In genomic region chr1:172204814-172205740, GRCm38 (mm10) we compare ENCODE assay signal across 10 mouse cellular contexts. TPM values are rescaled to one million over a fixed set of nuclear protein-coding genes. Genes with fewer than 3 reads are reported as not detected.
A peak's percentile ranks its signal among the peaks of the same experiment; 100 is the strongest.
DNase-seq lines count a peak whose midpoint lies in the region; ATAC-seq and TF ChIP-seq lines count a peak whose summit lies in the region.
"Had no signal": no experiment of that assay in that cellular context is flagged by ENCODE, and none has a peak within 500 bp of the region (broad histone marks: within the 10 kb centered on the region; RNA-seq: fewer than 3 reads in every experiment).

No protein-coding gene starts in this region.

- H3K27ac ChIP-seq in heart, embryonic 14.5 days (replicated peaks in 1 of 2; ENCODE audit: control insufficient read depth in 1 of 2, insufficient read depth in 1 of 2, low read depth in 2 of 2, low read length in 2 of 2), result peak overlapping the region; percentile 72 to 92
- H3K27ac ChIP-seq in forebrain, embryonic 16.5 days (ENCODE audit: low read length), result peak overlapping the region; percentile 99
- H3K27ac ChIP-seq in liver, postnatal 0 days (ENCODE audit: low read depth), result no peak overlapping the region; the same call in 1 of the 2 replicates

- H3K36me3 ChIP-seq in heart, embryonic 14.5 days (ENCODE audit: control insufficient read depth, insufficient read depth, low read length), result peaks cover 26% of the 10 kb centered on the region
- no peaks in the 10 kb centered on the region for H3K36me3 ChIP-seq in forebrain, embryonic 16.5 days (ENCODE audit: control insufficient read depth, insufficient read depth)
- peaks cover 13% of the 10 kb centered on the region for H3K36me3 ChIP-seq in liver, postnatal 0 days (replicated peaks; ENCODE audit: insufficient read depth, low read length)

- no peak for TF ChIP-seq POLR2A in brain, embryonic 14.5 days (IDR thresholded peaks at IDR 0.05; ENCODE audit: borderline replicate concordance, extremely low read depth, insufficient read depth, insufficient read length, poor library complexity, severe bottlenecking)

- H3K9me3 ChIP-seq in heart, embryonic 14.5 days (ENCODE audit: control insufficient read depth, low read length), result no peaks in the 10 kb centered on the region
- no peaks in the 10 kb centered on the region for H3K9me3 ChIP-seq in forebrain, embryonic 16.5 days (ENCODE audit: control insufficient read depth, low read length)
- no peaks in the 10 kb centered on the region for H3K9me3 ChIP-seq in liver, postnatal 0 days (ENCODE audit: low read length)

- no peak for ATAC-seq in heart, embryonic 14.5 days (ENCODE audit: insufficient number of reproducible peaks, insufficient read depth, low FRiP score, low read depth)
- ATAC-seq in forebrain, embryonic 16.5 days, result no peak
- no peak for ATAC-seq in liver, postnatal 0 days

- no peaks in the 10 kb centered on the region for H3K27me3 ChIP-seq in heart, embryonic 14.5 days (ENCODE audit: control insufficient read depth, insufficient read depth, low read length)
- no peaks in the 10 kb centered on the region for H3K27me3 ChIP-seq in forebrain, embryonic 16.5 days (replicated peaks; ENCODE audit: control insufficient read depth, insufficient read depth, low read length)
- no peaks in the 10 kb centered on the region for H3K27me3 ChIP-seq in liver, postnatal 0 days (ENCODE audit: insufficient read depth, low read length)

- peak overlapping the region; percentile 72 for H3K4me2 ChIP-seq in heart, embryonic 14.5 days (ENCODE audit: low read length)
- peak overlapping the region; percentile 95 for H3K4me2 ChIP-seq in forebrain, embryonic 16.5 days (ENCODE audit: low read length)
- H3K4me2 ChIP-seq in liver, postnatal 0 days (ENCODE audit: low read depth, low read length), result peak overlapping the region; percentile 80

- DNase-seq in heart, adult 8-10 months (ENCODE audit: low spot score), result no peak
- peak; percentile 81 for DNase-seq in brain, embryonic 14.5 days (ENCODE audit: low read depth)
- DNase-seq in liver, postnatal 0 days, result no peak
- no peak for DNase-seq in ovary, postnatal 10 days (ENCODE audit: low spot score)
- no peak for DNase-seq in spleen, postnatal 10 days (ENCODE audit: low spot score in 2 of 2)
- DNase-seq in spleen, postnatal 14 days (ENCODE audit: low spot score in 2 of 2), result no peak

- peak overlapping the region; percentile 61 to 74 for H3K4me3 ChIP-seq in heart, embryonic 14.5 days (ENCODE audit: control insufficient read depth in 1 of 2, insufficient read depth in 1 of 2, low read depth in 1 of 2, low read length in 2 of 2)
- peak overlapping the region; percentile 69 for H3K4me3 ChIP-seq in forebrain, embryonic 16.5 days (replicated peaks; ENCODE audit: low read length)
- no peak overlapping the region for H3K4me3 ChIP-seq in liver, postnatal 0 days (ENCODE audit: low read depth, low read length)

- no peak for TF ChIP-seq EP300 in liver, postnatal 0 days (IDR thresholded peaks at IDR 0.05; ENCODE audit: low read depth)

- WGBS in heart, embryonic 14.5 days, result 57% methylated on average over 15 of the region's 15 CpGs
- 4% methylated on average over 15 of the region's 15 CpGs for WGBS in forebrain, embryonic 16.5 days
- 73% methylated on average over 15 of the region's 15 CpGs for WGBS in liver, postnatal 0 days (ENCODE audit: insufficient replicate concordance)

- peaks cover 50 to 69% of the 10 kb centered on the region in 2 experiments for H3K4me1 ChIP-seq in heart, embryonic 14.5 days (ENCODE audit: control insufficient read depth in 2 of 2, insufficient read depth in 2 of 2, low read length in 2 of 2)
- peaks cover 67% of the 10 kb centered on the region for H3K4me1 ChIP-seq in forebrain, embryonic 16.5 days (replicated peaks; ENCODE audit: control insufficient read depth, insufficient read depth, low read length)
- peaks cover 19% of the 10 kb centered on the region for H3K4me1 ChIP-seq in liver, postnatal 0 days (ENCODE audit: insufficient read depth)

- no peak for TF ChIP-seq CTCF in brain, embryonic 14.5 days (IDR thresholded peaks at IDR 0.05; ENCODE audit: borderline replicate concordance, extremely low read depth, insufficient read depth, insufficient read length)
- no peak for TF ChIP-seq CTCF in liver, postnatal 0 days (IDR thresholded peaks at IDR 0.05; ENCODE audit: low read depth)

- peak overlapping the region; percentile 94 for H3K9ac ChIP-seq in heart, embryonic 14.5 days (ENCODE audit: low read length)
- H3K9ac ChIP-seq in forebrain, embryonic 16.5 days (replicated peaks; ENCODE audit: low read depth, low read length), result peak overlapping the region; percentile 91
- peak overlapping the region; percentile 73; the same call in 1 of the 2 replicates for H3K9ac ChIP-seq in liver, postnatal 0 days (replicated peaks)

RNA-seq across cellular contexts. Expression of gene Pea15a, which starts 1.5 kb away (rescaled TPM):
- 160 and 166 TPM in 2 replicates for polyA plus RNA-seq in heart, embryonic 14.5 days (2014; fragmentation: Nextera tagmentation; extraction: Ambion mirVana)
- total RNA-seq in heart, adult 8-10 months (2022), result 10 to 100 TPM; 41.7 to 74.1 (median 60.0) TPM
- polyA plus RNA-seq in brain, embryonic 14.5 days (2012; rRNA removed), result 308 and 321 TPM in 2 replicates
- polyA plus RNA-seq in forebrain, embryonic 16.5 days (2015; fragmentation: Nextera tagmentation; extraction: Ambion mirVana), result 472 and 511 TPM in 2 replicates
- polyA plus RNA-seq in liver, postnatal 0 days (2015; fragmentation: Nextera tagmentation; extraction: Ambion mirVana), result 14.1 and 14.5 TPM in 2 replicates

RNA-seq across cellular contexts. Expression of gene Casq1, which starts 14.6 kb away (rescaled TPM):
- 138 and 148 TPM in 2 replicates for polyA plus RNA-seq in heart, embryonic 14.5 days (2014; fragmentation: Nextera tagmentation; extraction: Ambion mirVana)
- total RNA-seq in heart, adult 8-10 months (2022), result 1 to 10 TPM; 2.5 to 6.9 (median 3.7) TPM
- 2.6 and 3.9 TPM in 2 replicates for polyA plus RNA-seq in brain, embryonic 14.5 days (2012; rRNA removed)
- 4.7 and 7.2 TPM in 2 replicates for polyA plus RNA-seq in forebrain, embryonic 16.5 days (2015; fragmentation: Nextera tagmentation; extraction: Ambion mirVana)
- polyA plus RNA-seq in liver, postnatal 0 days (2015; fragmentation: Nextera tagmentation; extraction: Ambion mirVana), result 0.61 and 9.1 TPM in 2 replicates
- total RNA-seq: MEL had no signal

RNA-seq across cellular contexts. Expression of gene Atp1a4, which starts 53.1 kb away (rescaled TPM):
- polyA plus RNA-seq in heart, embryonic 14.5 days (2014; fragmentation: Nextera tagmentation; extraction: Ambion mirVana), result 0.23 and 0.26 TPM in 2 replicates
- not detected for total RNA-seq in heart, adult 8-10 months (2022)
- polyA plus RNA-seq in brain, embryonic 14.5 days (2012; rRNA removed), result 0.05 and 0.08 TPM in 2 replicates
- polyA plus RNA-seq in forebrain, embryonic 16.5 days (2015; fragmentation: Nextera tagmentation; extraction: Ambion mirVana), result 0.11 TPM in 1 of 2 replicates, not detected in the other
- 0.04 and 0.08 TPM in 2 replicates for polyA plus RNA-seq in liver, postnatal 0 days (2015; fragmentation: Nextera tagmentation; extraction: Ambion mirVana)
- total RNA-seq: layer of hippocampus, adult 18-20 months; MEL had no signal

RNA-seq across cellular contexts. Expression of gene Igsf8, which starts 56.4 kb away (rescaled TPM):
- polyA plus RNA-seq in heart, embryonic 14.5 days (2014; fragmentation: Nextera tagmentation; extraction: Ambion mirVana), result 20.7 and 24.7 TPM in 2 replicates
- 10 to 100 TPM in 3 of 4 experiments, 1 to 10 TPM in 1; 9.8 to 12.2 (median 11.5) TPM for total RNA-seq in heart, adult 8-10 months (2022)
- 110 and 207 TPM in 2 replicates for polyA plus RNA-seq in brain, embryonic 14.5 days (2012; rRNA removed)
- 136 and 152 TPM in 2 replicates for polyA plus RNA-seq in forebrain, embryonic 16.5 days (2015; fragmentation: Nextera tagmentation; extraction: Ambion mirVana)
- polyA plus RNA-seq in liver, postnatal 0 days (2015; fragmentation: Nextera tagmentation; extraction: Ambion mirVana), result 12.8 and 13.1 TPM in 2 replicates

RNA-seq across cellular contexts. Expression of gene Dcaf8, which starts 57.2 kb away (rescaled TPM):
- polyA plus RNA-seq in heart, embryonic 14.5 days (2014; fragmentation: Nextera tagmentation; extraction: Ambion mirVana), result 101 and 104 TPM in 2 replicates
- total RNA-seq in heart, adult 8-10 months (2022), result 100 to 1,000 TPM; 120 to 132 (median 125) TPM
- polyA plus RNA-seq in brain, embryonic 14.5 days (2012; rRNA removed), result 76.6 and 84.5 TPM in 2 replicates
- 106 and 107 TPM in 2 replicates for polyA plus RNA-seq in forebrain, embryonic 16.5 days (2015; fragmentation: Nextera tagmentation; extraction: Ambion mirVana)
- 43.0 and 48.3 TPM in 2 replicates for polyA plus RNA-seq in liver, postnatal 0 days (2015; fragmentation: Nextera tagmentation; extraction: Ambion mirVana)

Comparison
In these comparisons a context has a peak if more than half of its experiments do, and no peak if none do; other contexts are left out.
1. RNA of gene Pea15a, which starts 1.5 kb away (polyA plus RNA-seq): 472 to 511 TPM in forebrain, embryonic 16.5 days, 308 to 321 TPM in brain, embryonic 14.5 days and 160 to 166 TPM in heart, embryonic 14.5 days; 14.1 to 14.5 TPM in liver, postnatal 0 days; every median in the first group is over 10 times any median in the second.
2. RNA of gene Casq1, which starts 14.6 kb away (polyA plus RNA-seq): 138 to 148 TPM in heart, embryonic 14.5 days; 4.7 to 7.2 TPM in forebrain, embryonic 16.5 days, 2.6 to 3.9 TPM in brain, embryonic 14.5 days and 0.61 to 9.1 TPM in liver, postnatal 0 days; every median in the first group is over 10 times any median in the second.
3. Peak in every context shown above with its lines, with median percentiles within 50 percentile points of each other: H3K4me2 ChIP-seq and H3K9ac ChIP-seq.